Mouse (Mus musculus) hindbrain, embryonic 11.5 days (tissue): ENCODE results near the gene Fgfr2. TPM values are rescaled to one million over a fixed set of nuclear protein-coding genes. Genes with fewer than 3 reads are reported as not detected.
A peak's percentile ranks its signal among the peaks of the same experiment; 100 is the strongest.
"Not testable (repeated sequence)": the region's sequence is repeated elsewhere in the genome, so short reads cannot be mapped to it uniquely, and the experiment has no call there.

Experiments
- ATAC-seq: fragments of 200-750 bp; cut with Nextera tagmentation; 2 replicates; pipeline ENCODE4 v1.8.0; 2017; ENCODE audit warnings: mild to moderate bottlenecking, moderate TSS enrichment, moderate library complexity; ENCODE audit not compliant: low FRiP score
- DNase-seq: peaks from one replicate; pipeline ENCODE4 v3.0.0-alpha.2; 2015; ENCODE audit warnings: low spot score
- H3K27ac ChIP-seq: fragments of 300-500 bp; sonication (generic); 2 replicates; pipeline ENCODE4 v1.5.1; 2014; ENCODE audit warnings: mild to moderate bottlenecking, low read depth, low read length
- H3K27me3 ChIP-seq: fragments of 300-500 bp; sonication (generic); 2 replicates; pipeline ENCODE4 v1.6.1; 2014; ENCODE audit warnings: mild to moderate bottlenecking, low read length, moderate library complexity, mixed read lengths; ENCODE audit not compliant: control insufficient read depth, insufficient read depth
- H3K36me3 ChIP-seq: fragments of 300-500 bp; sonication (generic); 2 replicates; pipeline ENCODE4 v1.6.1; 2014; ENCODE audit warnings: mild to moderate bottlenecking, low read length, moderate library complexity, mixed read lengths; ENCODE audit not compliant: control insufficient read depth, insufficient read depth
- H3K4me1 ChIP-seq: fragments of 300-500 bp; sonication (generic); replicated peaks from 2 replicates; pipeline ENCODE4 v1.6.1; 2014; ENCODE audit warnings: low read length, mixed read lengths; ENCODE audit not compliant: control insufficient read depth, insufficient read depth
- H3K4me2 ChIP-seq: fragments of 300-500 bp; sonication (generic); replicated peaks from 2 replicates; pipeline ENCODE4 v1.6.1; 2014; ENCODE audit warnings: mild to moderate bottlenecking, low read depth, low read length
- H3K4me3 ChIP-seq: fragments of 300-500 bp; sonication (generic); 2 replicates; pipeline ENCODE4 v1.5.1; 2014; ENCODE audit warnings: low read depth, low read length
- H3K9ac ChIP-seq: fragments of 300-500 bp; sonication (generic); 2 replicates; pipeline ENCODE4 v1.6.1; 2014; ENCODE audit warnings: low read depth, low read length
- H3K9me3 ChIP-seq: fragments of 300-500 bp; sonication (generic); 2 replicates; pipeline ENCODE4 v1.6.1; 2016; ENCODE audit warnings: low read length; ENCODE audit not compliant: control insufficient read depth
- WGBS: fragments of 180-500 bp; shearing (Covaris S2); extraction: QIAGEN DNeasy Blood & Tissue Kit; methylation state at CpG from one replicate; pipeline ENCODE4 v1.1.7; 2014; 5-methylcytosine and 5-hydroxymethylcytosine counted together
- polyA plus RNA-seq: library from polyadenylated mRNA; unstranded; fragments of >200 nt; fragmentation: Nextera tagmentation; extraction: Ambion mirVana; gene quantifications from 2 replicates; pipeline ENCODE4 v1.2.1, GENCODE M21; 2014

Gene Fgfr2
- polyA plus RNA-seq, 1 experiment from 2014 or later: 71.3 TPM

DNA sequence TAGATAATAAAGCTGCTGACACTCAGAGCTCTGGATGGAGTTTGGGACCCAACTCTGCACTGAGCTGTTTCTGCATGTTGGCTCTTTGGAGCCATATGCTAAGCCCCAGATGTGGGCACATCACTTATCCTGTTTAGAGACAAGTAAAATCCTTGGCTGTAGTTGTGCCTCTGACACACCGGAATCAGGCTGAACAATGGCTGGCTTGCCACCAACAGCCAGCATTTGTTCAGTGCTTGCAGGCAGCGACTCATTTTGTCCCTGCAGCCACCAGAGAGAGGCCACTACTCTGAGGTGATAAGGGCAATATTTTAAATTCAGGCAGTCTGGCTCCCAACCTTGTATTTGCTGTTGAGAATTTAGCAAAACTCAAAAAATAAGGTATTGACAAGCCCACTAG lies 454.5 kb downstream of the Fgfr2 start:
- Histone ChIP-seq H3K9ac (no peak overlapping the region), H3K27ac (no peak overlapping the region), H3K36me3 (no peaks in the 10 kb centered on the region), H3K4me1 (no peaks in the 10 kb centered on the region), H3K4me2 (no peak overlapping the region), H3K4me3 (no peak overlapping the region), H3K9me3 (no peaks in the 10 kb centered on the region), H3K27me3 (no peaks in the 10 kb centered on the region)
- WGBS: 79% methylated on average over 2 of the region's 2 CpGs
- DNase-seq: no peak
- no peak for ATAC-seq

DNA sequence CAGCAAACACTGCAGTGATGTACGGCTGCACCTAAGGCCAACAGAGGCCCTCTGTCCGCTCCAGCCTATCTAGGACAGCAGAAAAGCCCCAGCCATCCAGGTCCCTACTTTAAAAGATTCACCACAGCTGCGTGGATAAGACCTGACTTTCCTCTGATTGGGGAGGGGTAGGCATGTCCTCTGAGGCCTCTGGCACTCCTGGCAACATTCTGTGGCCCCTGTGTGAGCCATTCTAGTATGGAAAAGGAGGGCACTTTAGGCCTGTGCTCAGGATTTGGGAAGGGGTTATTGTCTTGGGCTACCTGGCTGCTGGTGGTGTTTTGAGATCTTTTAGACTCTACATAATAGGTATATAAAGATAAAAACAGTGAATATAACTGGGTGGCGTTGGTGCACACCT lies 456.6 kb downstream of the Fgfr2 start:
- DNase-seq (no peak), ATAC-seq (no peak)
- Histone ChIP-seq H3K27me3 (no peaks in the 10 kb centered on the region), H3K4me3 (no peak overlapping the region), H3K4me2 (no peak overlapping the region), H3K36me3 (no peaks in the 10 kb centered on the region), H3K4me1 (no peaks in the 10 kb centered on the region), H3K9ac (no peak overlapping the region), H3K9me3 (no peaks in the 10 kb centered on the region), H3K27ac (no peak overlapping the region)
- WGBS: 85% methylated on average over 4 of the region's 4 CpGs

DNA sequence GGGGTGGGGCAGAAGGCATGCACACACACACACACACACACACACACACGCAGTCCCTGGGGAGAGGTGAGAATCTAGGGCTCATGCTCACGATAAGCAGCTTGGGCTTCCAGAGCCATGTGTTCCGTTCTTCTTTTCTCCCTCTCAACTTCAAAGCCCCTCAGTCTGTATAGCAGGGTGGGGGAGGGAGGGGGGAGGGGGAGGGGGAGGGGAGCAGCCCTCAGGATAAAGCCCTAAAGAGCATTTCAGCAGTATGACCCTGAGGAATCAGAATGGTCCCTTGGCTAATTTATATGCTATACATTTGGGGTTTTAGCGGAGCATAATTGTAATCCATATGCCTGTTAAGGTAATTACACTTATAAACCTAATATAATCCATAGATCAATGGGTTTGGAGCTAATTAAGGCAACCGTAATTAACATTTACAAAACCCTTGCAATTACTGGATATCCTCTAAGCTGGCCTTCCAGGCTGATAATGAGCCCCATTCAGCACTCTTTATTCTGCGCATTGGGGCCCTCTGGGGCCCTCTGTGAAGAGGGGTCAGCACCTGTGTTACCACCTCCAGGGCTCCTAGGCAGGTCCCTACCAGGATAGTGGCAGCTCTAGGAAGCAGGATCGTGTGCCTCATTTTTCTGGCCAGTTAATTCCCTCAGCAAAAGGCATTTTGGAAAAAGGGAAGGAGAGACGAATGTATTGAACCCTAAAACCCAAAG lies 457.3 kb downstream of the Fgfr2 start:
- Histone ChIP-seq H3K4me1 (no peaks in the 10 kb centered on the region), H3K36me3 (no peaks in the 10 kb centered on the region), H3K9ac (no peak overlapping the region), H3K27ac (no peak overlapping the region), H3K9me3 (no peaks in the 10 kb centered on the region), H3K4me3 (no peak overlapping the region), H3K27me3 (no peaks in the 10 kb centered on the region), H3K4me2 (no peak overlapping the region)
- 54% methylated on average over 8 of the region's 8 CpGs for WGBS
- ATAC-seq (no peak), DNase-seq (no peak)

DNA sequence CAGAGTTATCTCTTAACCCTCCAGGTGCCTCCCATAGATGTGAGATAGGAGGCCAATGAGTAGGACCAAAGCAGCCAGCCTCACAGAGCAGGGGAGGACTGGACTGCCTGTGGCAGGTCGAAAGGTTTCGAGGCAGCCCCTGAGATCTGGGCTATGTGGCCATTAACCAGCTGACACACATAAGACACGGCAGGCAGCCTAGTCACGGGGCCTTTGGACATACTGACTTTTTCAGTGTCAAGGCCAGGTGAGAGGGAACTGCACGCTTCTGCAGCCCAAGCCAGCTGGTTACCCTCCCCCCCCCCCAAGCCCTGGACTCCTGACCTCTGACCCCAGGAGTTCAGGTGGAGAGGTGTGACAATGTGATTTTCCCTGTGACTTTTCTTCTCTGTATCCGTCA lies 458.3 kb downstream of the Fgfr2 start:
- no peaks in the 10 kb centered on the region for H3K9me3 ChIP-seq
- ATAC-seq: no peak
- H3K4me3 ChIP-seq: no peak overlapping the region
- 69% methylated on average over 6 of the region's 6 CpGs for WGBS
- H3K27me3 ChIP-seq: no peaks in the 10 kb centered on the region
- H3K27ac ChIP-seq: no peak overlapping the region
- no peak overlapping the region for H3K9ac ChIP-seq
- H3K4me1 ChIP-seq: no peaks in the 10 kb centered on the region
- no peak for DNase-seq
- H3K4me2 ChIP-seq: no peak overlapping the region
- H3K36me3 ChIP-seq: no peaks in the 10 kb centered on the region

DNA sequence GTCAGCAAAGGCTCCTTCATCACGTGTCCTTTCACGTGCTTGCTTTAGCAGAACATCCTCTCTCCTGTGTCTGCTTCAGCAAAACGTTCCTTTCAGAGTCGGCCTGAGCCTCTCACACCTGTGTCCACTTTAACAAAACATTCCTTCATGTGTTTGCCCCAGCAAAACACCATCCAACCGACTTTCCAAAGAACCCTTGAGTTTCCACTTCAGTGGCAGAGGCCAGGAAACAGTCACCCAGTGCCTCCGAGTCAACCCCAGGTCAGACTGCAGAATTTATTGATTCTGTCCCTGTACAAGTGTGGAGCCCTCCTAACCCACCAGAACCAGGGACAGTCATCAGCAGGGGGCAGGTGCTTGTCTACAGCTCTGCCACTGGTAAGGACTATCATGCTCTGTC lies 460.3 kb downstream of the Fgfr2 start:
- not testable (repeated sequence) for H3K27ac ChIP-seq, H3K9me3 ChIP-seq, H3K4me2 ChIP-seq, H3K36me3 ChIP-seq, H3K27me3 ChIP-seq, H3K9ac ChIP-seq, H3K4me3 ChIP-seq, DNase-seq, ATAC-seq, H3K4me1 ChIP-seq
- 79% methylated on average over 6 of the region's 6 CpGs for WGBS

DNA sequence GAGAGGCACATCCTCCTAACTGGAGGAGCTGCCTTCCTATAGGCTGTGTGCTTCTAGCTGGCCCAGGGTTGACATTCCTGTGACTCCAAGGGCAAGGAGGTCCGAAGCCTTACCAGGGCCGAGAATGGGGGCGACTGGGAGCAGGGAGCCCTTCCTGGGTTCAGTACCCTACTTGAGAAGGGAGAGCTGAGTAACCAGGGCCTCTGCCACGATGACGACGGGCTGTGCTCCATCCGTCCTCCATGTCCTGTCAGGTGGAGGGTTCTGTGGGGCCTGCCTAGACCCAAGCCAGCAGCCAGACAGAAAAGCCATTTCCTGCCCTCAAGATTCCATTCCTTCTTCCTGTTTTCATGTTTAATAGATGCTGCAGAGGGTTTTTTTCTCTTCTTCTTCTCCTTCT lies 463.5 kb downstream of the Fgfr2 start:
- ATAC-seq (no peak), DNase-seq (no peak)
- H3K36me3 ChIP-seq: no peaks in the 10 kb centered on the region
- H3K27ac ChIP-seq: no peak overlapping the region
- H3K9ac ChIP-seq: no peak overlapping the region
- 66% methylated on average over 7 of the region's 7 CpGs for WGBS
- no peak overlapping the region for H3K4me2 ChIP-seq
- no peak overlapping the region for H3K4me3 ChIP-seq
- 0 out of 2 replicates have a peak, but pooled peaks cover 5% of the 10 kb centered on the region for H3K4me1 ChIP-seq
- no peaks in the 10 kb centered on the region for H3K9me3 ChIP-seq
- no peaks in the 10 kb centered on the region for H3K27me3 ChIP-seq

DNA sequence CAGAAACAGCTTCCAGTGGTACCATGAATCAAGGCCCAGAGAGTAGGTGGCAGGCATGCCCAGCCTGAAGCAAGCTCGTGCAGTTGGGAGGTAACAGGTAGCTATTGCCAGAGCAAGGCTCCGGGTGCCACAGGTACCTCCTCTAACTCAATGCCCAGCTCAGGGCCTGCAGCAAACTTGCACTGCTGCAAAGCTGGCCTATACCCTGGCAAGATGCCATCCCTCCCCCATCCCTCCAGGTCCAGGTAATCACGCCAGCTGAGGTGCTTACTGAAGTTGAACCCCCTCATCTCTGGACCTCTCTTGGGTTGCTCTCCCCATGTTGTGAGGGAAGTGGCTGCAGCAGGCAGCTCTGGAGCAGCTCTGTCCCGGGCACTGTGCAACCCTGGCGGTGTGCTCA lies 464.5 kb downstream of the Fgfr2 start:
- Histone ChIP-seq H3K4me1 (0 out of 2 replicates have a peak, but pooled peaks cover 5% of the 10 kb centered on the region), H3K27ac (no peak overlapping the region; the same call in 1 of the 2 replicates)
- 87% methylated on average over 5 of the region's 5 CpGs for WGBS

DNA sequence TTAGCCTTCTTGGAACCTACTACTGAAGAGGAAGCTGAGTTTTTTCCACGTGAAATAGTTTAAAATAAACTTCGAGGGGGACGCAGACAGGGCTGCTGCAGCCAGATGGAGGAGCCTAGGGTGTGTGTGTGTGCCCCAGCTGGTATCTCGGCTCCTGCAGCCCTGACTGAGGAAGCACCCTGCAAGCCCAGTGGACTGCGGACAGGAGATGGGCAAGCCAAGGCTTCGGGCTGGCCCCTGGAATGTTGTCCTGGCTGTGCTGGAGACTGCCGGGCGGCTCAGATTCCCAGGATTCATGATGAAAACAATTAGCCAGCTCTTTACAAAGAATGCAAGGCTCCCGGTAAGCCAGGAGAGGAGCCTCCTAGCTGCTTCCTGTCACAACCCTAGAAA lies 465.1 kb downstream of the Fgfr2 start:
- H3K4me2 ChIP-seq: no peak overlapping the region
- no peaks in the 10 kb centered on the region for H3K36me3 ChIP-seq
- H3K4me3 ChIP-seq: no peak overlapping the region
- ATAC-seq (no peak), DNase-seq (no peak)
- no peaks in the 10 kb centered on the region for H3K9me3 ChIP-seq
- 12% methylated on average over 9 of the region's 9 CpGs for WGBS
- H3K27ac ChIP-seq: no peak overlapping the region
- H3K27me3 ChIP-seq: no peaks in the 10 kb centered on the region
- H3K4me1 ChIP-seq: 0 out of 2 replicates have a peak, but pooled peaks cover 5% of the 10 kb centered on the region
- no peak overlapping the region for H3K9ac ChIP-seq

More for the DNA sequence above, 464.5 kb downstream of the Fgfr2 start:
- H3K36me3 ChIP-seq: no peaks in the 10 kb centered on the region
- DNase-seq: no peak
- H3K27me3 ChIP-seq: no peaks in the 10 kb centered on the region
- no peak overlapping the region for H3K4me2 ChIP-seq
- H3K4me3 ChIP-seq: no peak overlapping the region
- no peaks in the 10 kb centered on the region for H3K9me3 ChIP-seq
- ATAC-seq: no peak
- H3K9ac ChIP-seq: no peak overlapping the region

DNA sequence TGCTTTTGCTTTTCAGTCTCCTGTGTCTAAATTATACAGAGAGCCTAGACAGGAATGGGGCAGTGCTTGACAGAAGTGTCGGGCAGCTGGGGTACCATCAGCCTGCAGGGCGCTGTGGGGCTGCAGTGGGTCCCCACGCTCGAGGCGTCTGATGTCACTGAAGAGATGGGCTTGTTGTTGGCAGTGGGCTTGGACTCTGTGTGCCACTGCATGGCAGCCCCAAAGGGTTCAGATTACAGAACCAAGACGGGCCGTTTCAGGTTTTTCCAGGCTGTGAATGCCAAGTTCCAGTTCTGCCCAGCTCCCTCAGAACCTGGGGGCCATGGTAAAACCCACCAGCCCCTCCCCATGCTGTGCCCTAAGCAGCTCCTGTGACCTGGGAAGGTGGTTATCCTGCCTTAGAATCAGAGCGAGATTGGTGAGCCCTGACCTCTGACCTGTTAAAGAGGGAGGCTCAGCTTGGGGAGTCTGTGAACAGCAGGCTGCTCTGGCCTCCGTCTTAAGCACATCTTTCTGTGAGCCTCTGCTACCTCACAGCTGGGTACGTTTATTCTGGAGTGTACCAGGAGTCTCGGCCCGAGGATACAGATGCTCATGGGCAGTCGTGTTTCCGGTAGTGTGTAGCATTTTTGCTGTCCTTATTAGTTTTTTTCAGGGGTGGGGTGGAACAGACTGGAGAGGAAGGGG lies 465.6 kb downstream of the Fgfr2 start:
- ATAC-seq (no peak), DNase-seq (peak; percentile 22)
- H3K36me3 ChIP-seq: no peaks in the 10 kb centered on the region
- 47% methylated on average over 14 of the region's 14 CpGs for WGBS
- no peaks in the 10 kb centered on the region for H3K9me3 ChIP-seq
- H3K4me2 ChIP-seq: no peak overlapping the region
- H3K27ac ChIP-seq: no peak overlapping the region
- no peak overlapping the region for H3K9ac ChIP-seq
- no peak overlapping the region for H3K4me3 ChIP-seq
- 0 out of 2 replicates have a peak, but pooled peaks cover 5% of the 10 kb centered on the region for H3K4me1 ChIP-seq
- no peaks in the 10 kb centered on the region for H3K27me3 ChIP-seq
